Mouse (Mus musculus) retina, adult 2 months (tissue): ENCODE data around the gene Gm20517.

Source experiments
- DNase-seq: peaks from one replicate; pipeline ENCODE4 v3.0.0-alpha.2; 2012; ENCODE audit warnings: low read depth, low spot score

The Gm20517 gene

GRCm38 (mm10) chr17:47676581-47676980, 65.2 kb downstream of the Gm20517 start:
- no peak for DNase-seq

DNA sequence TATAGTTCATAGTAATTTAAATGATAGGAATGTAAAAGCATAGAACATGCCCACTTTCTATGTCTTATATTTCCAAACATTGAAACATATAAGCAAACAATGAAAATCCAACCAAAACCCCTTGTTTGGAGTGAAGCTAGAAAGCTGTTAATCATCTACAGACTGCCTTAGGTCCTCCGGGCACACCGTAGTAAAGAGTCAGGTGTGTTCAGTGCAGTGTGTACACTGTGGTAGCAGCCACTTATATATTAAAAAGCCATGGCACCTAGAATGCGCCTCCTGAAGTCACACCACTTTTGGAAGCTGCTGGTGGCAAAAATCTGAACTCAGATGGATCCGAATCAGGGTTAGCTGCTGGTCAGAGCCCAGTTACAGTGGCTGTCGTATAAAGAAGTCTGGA, 66.8 kb downstream of the Gm20517 start:
- DNase-seq: no peak

DNA sequence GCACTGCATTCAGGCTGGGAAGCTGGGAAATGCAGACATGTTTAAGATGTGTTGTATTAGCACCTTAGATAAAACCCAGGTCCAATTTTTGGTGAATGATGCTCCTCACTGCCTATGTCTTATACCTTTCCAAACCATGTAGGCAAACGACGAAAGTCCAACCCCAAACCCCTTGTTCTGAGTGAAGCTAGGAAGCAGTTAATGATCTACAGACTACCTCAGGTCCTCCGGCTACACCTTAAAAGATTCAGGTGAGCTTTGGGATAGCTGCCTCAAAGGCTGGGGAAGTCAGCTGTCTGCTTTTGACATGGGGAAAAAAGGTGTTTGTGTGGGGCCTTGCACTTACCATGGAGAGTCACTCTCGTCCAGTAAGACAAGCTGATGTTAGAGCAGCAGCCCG, 67.3 kb downstream of the Gm20517 start:
- DNase-seq: no peak

- no peak for DNase-seq
Measured at GRCm38 (mm10) chr17:47682836-47683235, 71.4 kb downstream of the Gm20517 start.

- peak; percentile 94 for DNase-seq
Measured at GRCm38 (mm10) chr17:47687409-47688343, 76.3 kb downstream of the Gm20517 start.

DNA sequence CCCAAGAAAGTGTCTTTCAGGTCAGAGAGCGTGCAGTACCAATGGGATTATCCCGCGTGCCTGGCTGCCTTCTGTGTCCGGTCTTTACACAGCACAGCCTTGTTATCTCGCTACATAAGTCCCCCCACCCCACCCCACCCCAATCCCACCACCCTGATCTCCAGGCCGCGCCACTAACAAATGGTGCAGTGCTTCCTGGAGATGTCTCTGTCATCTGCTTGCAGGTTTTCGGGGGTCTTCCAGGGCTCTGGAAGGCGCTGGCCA, 76.9 kb downstream of the Gm20517 start, which contains the start of gene Tomm6:
Gene Tomm6, minus strand, starts transcription at position 43 of the 264 bp plus-strand sequence.
- no peak for DNase-seq

GRCm38 (mm10) chr17:47688608-47689575, 77.5 kb downstream of the Gm20517 start, which contains the start of gene Frs3:
Gene Frs3 (plus strand): TSS chr17:47689030.
- peak; percentile 41 for DNase-seq

DNA sequence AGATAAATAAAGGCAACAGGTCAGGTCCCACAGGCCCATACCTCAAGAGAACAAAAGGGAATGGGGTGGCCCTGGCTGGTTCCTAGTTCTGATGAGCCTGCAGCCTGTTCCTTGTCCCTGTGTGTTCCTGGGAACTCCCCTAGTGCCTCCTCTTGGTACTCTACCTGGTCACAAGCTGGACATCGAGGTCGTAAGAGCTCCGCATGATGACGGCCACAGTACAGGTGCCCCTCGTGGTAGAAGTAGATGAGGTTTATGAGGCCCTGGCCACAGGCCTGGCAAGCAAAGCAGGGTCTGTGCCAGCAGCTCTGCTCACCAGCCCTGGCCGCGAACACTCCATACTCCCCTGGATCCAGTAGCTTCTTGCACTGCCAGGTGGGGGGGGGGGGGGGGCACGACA, 78.5 kb downstream of the Gm20517 start:
- DNase-seq: no peak

DNA sequence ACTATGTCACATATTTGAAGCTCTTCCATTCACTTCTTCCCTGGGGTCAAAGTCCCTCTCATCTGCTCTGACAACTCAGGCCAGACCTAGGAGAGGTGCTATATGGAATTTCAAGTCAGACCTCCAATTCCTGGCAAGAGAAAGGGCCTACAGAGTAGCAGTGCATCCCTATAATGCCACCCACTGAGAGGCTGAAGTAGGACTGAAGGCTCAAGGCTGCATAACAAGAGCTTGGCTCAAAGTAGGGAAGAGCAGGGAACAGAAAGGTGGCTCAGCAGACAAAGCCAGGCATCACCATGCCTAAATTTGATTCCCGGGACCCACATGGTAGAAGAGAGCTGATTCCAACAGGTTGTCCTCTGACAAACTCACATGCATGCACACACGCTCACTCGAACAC, 80.3 kb downstream of the Gm20517 start:
- no peak for DNase-seq

GRCm38 (mm10) chr17:47693671-47694441, 82.5 kb downstream of the Gm20517 start:
- DNase-seq: no peak

DNA sequence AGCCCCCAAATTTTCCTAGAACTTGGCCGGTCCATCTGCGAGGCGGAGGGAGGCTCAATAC, 82.9 kb downstream of the Gm20517 start, which contains the start of gene Gm21981:
Gene Gm21981, minus strand, starts transcription at position 14 of the 61 bp plus-strand sequence.
- no peak for DNase-seq

DNA sequence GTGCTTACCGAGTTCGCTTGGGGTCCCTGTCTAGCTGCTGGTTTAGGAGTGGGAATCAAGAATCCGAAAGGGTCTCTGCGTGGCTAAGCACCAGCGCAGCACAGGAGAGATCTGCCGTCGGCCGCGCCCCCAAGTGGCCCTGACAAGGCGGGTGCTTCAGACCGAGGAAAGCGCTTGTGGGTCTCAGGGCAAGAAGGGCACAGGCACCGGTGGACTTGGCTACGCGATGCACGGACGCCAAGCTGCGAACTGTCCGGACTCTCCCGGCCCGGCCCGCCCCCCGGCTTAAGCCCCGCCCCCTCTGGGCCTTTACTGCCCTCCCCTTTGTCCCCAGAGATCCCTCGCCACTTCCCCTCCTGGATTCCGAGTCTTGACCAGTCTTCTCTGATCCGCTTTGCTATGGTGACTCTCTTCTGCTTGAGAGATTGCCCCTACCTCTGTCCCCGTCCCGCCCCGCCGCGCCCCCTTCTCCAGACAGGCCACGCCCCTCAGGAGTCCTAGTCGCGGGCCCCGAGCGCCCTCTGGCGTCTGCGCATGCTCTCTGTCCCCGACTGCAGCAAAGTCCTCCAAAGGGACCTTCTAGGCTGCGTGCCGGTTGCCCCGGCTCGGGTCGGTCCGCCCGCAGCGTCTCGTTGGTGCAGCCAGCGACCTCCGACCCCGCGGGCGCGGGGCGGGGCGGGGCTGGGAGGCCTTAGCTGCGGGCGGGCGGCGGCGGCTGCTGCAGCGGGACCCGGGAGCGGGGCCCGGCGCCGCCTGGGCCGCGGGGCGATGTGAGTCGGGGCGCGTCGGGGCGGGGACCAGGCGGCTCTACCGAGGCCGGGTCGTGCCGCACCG, 83.3 kb downstream of the Gm20517 start, which contains the start of gene Prickle4:
Gene Prickle4, minus strand, starts transcription at position 234 of the 834 bp plus-strand sequence.
- DNase-seq: peak; percentile 93

GRCm38 (mm10) chr17:47695337-47695710, 83.9 kb downstream of the Gm20517 start:
- DNase-seq: no peak

GRCm38 (mm10) chr17:47698156-47698555, 86.8 kb downstream of the Gm20517 start:
- no peak for DNase-seq

DNA sequence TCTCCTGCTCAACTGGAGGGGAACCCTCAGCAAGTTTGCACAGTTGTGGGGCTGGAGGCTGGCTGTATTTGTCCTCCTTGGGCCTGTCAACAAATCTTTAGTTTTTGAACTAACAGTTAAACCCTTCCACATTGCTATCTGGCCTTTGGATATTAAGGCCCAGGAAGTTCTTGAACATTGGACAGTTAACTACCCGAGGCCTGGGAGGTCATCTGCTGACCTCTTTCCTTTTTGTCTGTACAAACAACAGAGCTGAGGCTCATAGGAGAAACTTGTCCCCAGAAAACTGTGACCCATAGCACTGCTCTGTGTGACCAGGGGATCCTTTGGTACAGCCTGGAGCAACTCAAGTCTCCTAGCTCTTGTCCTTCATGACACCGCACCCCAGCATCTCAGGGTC, 87.7 kb downstream of the Gm20517 start:
- DNase-seq: no peak

DNA sequence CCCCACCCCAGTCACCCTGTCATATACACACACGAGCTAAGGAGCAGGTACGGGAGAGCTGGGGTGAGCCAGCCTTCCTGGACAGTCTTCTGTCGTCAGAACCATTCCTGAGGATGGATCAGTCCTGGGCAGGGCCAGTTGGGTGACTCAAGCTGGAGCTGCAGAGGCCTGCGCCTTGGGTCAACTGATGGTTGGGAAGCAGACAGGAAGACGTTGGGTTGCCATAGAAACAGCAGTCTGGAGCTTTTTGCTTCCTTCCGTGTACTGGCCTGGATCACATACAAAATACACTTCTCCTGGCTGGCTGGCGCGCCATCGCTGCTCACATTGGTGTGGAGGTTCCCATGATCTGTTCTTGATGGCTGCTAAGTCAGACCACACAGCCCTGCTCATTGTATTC, 90.4 kb downstream of the Gm20517 start:
- DNase-seq: no peak

- no peak for DNase-seq
Measured at GRCm38 (mm10) chr17:47702548-47703345, 91.4 kb downstream of the Gm20517 start.

- DNase-seq: no peak
Measured at GRCm38 (mm10) chr17:47703556-47703955, 92.2 kb downstream of the Gm20517 start.

DNA sequence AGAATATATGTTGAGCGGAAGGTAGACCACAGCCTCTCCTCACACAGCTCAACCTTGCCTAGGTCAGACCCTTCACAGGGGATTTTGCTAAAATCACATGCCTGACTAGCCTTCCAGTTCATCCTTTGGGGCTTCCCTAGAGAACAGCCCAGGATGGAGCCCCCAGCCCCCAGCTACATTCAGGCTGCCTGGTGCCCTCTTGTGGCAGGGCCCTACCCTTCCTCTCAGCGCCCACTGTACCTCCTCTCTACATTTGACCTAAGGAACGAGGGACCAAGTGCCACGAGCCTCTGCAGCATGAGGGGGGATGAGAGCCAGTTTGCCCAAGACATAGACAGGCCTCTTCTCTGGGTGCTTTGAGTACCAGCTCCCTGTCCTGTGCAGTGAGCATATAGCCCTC, 93.3 kb downstream of the Gm20517 start:
- no peak for DNase-seq

DNA sequence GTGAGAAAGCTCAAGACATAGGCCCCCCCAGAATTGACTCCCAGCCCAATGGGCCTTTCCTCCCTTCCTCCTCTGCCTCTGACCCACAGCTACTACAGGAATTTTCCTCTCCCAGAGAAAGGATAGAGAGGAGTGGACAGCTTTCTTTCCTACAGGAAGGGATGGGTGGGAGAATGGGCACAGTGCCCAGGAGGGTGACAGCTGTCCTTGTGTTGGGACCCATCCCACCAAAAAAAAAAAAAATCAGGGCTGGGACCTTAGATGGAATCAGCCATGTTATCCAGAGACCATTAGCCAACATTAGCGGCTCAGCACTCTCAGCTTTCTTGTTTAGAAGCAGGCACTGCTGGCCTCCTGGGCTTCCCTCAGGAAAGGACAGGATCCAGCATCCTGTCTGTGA, 94.8 kb downstream of the Gm20517 start:
- DNase-seq: no peak
